30 mouse cellular contexts compared by ENCODE assay signal in the genomic region with DNA sequence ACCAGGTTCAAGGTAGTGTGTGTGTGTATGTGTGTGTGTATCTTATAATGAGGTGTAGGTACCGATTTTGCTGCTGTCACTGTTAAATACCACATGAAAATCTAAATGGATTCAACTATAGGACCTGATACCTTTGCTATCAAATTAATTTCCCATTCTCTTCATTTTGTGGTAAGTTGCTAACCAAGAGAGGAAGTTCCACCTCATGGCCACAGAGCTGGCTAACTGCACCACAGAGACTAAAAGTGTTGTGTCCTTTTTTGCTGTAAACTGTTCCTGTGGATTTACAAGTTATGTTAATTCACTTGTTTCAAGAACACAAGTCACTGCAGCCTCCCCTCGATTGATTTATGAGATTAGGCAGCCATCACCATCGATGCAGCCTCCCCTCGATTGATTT. TPM values are rescaled to one million over a fixed set of nuclear protein-coding genes. Genes with fewer than 3 reads are reported as not detected.
"Had no signal": no experiment of that assay in that cellular context is flagged by ENCODE, and none has a peak within 500 bp of the region (broad histone marks: within the 10 kb centered on the region; RNA-seq: fewer than 3 reads in every experiment).

No protein-coding gene starts in this region.

- H3K4me1 ChIP-seq: heart, embryonic 10.5 days; heart, embryonic 12.5 days; heart, embryonic 15.5 days; intestine, embryonic 15.5 days; limb, embryonic 10.5 days; limb, embryonic 12.5 days; liver, embryonic 13.5 days; liver, embryonic 15.5 days had no signal

- H3K4me2 ChIP-seq: heart, embryonic 12.5 days; heart, embryonic 15.5 days; hindbrain, embryonic 13.5 days; hindbrain, embryonic 15.5 days; intestine, embryonic 15.5 days; limb, embryonic 12.5 days; liver, embryonic 11.5 days; liver, embryonic 13.5 days; liver, embryonic 15.5 days had no signal

- DNase-seq: gastrocnemius, postnatal 14 days; gastrocnemius, postnatal 36 days; heart, postnatal 14 days; heart, postnatal 36 days; kidney, adult 18-20 months; kidney, adult 8-10 months; kidney, postnatal 14 days; kidney, postnatal 36 days; layer of hippocampus, adult 9-11 months; layer of hippocampus, postnatal 36 days; liver; liver, embryonic 13.5 days; liver, postnatal 0 days had no signal

- H3K9me3 ChIP-seq: heart, embryonic 10.5 days; heart, embryonic 12.5 days; heart, embryonic 15.5 days; hindbrain, embryonic 13.5 days; hindbrain, embryonic 15.5 days; intestine, embryonic 15.5 days; limb, embryonic 10.5 days; limb, embryonic 12.5 days; liver, embryonic 13.5 days; liver, embryonic 15.5 days had no signal

- H3K9ac ChIP-seq: heart, embryonic 12.5 days; heart, embryonic 15.5 days; hindbrain, embryonic 13.5 days; hindbrain, embryonic 15.5 days; intestine, embryonic 15.5 days; limb, embryonic 12.5 days; liver, embryonic 13.5 days; liver, embryonic 15.5 days; liver, postnatal 0 days had no signal

- H3K36me3 ChIP-seq: heart, embryonic 10.5 days; heart, embryonic 12.5 days; heart, embryonic 15.5 days; hindbrain, embryonic 15.5 days; intestine, embryonic 15.5 days; liver, embryonic 13.5 days; liver, embryonic 15.5 days had no signal

- H3K4me3 ChIP-seq: heart, embryonic 10.5 days; heart, embryonic 12.5 days; heart, embryonic 15.5 days; hindbrain, embryonic 13.5 days; hindbrain, embryonic 15.5 days; intestine, embryonic 15.5 days; limb, embryonic 10.5 days; limb, embryonic 12.5 days; liver, embryonic 13.5 days; liver, embryonic 15.5 days had no signal

- ATAC-seq: hindbrain, postnatal 0 days; intestine, embryonic 15.5 days; intestine, postnatal 0 days; liver, postnatal 0 days had no signal

- H3K27ac ChIP-seq: heart, embryonic 10.5 days; heart, embryonic 15.5 days; hindbrain, embryonic 13.5 days; hindbrain, embryonic 15.5 days; hindbrain, postnatal 0 days; intestine, embryonic 15.5 days; kidney, postnatal 0 days; limb, embryonic 10.5 days; limb, embryonic 12.5 days; liver, embryonic 13.5 days; liver, embryonic 15.5 days had no signal

- H3K27me3 ChIP-seq: heart, embryonic 12.5 days; heart, embryonic 15.5 days; hindbrain, embryonic 13.5 days; hindbrain, embryonic 15.5 days; intestine, embryonic 15.5 days; limb, embryonic 12.5 days; liver, embryonic 13.5 days; liver, embryonic 15.5 days had no signal

RNA-seq across cellular contexts. Expression of a gene that starts 3.4 kb away (rescaled TPM):
- total RNA-seq: gastrocnemius, adult 18-20 months; gastrocnemius, adult 8-10 months; gastrocnemius, postnatal 14 days; gastrocnemius, postnatal 36 days; heart, adult 8-10 months; heart, postnatal 36 days had no signal
- polyA plus RNA-seq: hindbrain, embryonic 11.5 days; hindbrain, postnatal 0 days; intestine, embryonic 15.5 days; kidney, postnatal 0 days; liver, embryonic 13.5 days; liver, postnatal 0 days had no signal
